Mouse (Mus musculus): ENCODE measurements at regions not wholly inside any gene's neighbourhood (a gene's known extent, or its start where the extent isn't known, plus 50 kb on each side); places are given as distances from the start of the nearest gene placed in this dataset.

DNA sequence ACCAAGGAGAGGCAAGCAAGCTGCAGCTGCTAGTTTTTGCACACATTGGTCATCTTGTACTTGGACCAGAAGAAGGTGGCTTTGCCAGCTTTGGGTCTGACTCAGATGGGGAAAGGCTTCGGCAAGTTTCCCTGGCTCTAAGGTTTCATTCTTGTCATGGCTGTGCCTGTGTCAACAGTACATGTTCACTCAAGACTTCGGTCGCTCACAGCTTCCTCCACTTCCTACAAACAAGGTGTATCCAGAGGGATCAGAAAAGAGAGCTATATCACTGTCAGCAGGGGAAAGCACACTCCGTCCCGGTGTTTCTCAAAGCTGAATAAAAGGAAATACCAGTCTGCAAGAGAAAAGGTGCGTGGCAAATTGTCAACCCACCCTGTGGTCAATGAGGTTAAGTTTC is 86.2 kb upstream of the Elovl6 start:
- DNase-seq (ENCODE audit: low spot score), result peak; percentile 7

DNA sequence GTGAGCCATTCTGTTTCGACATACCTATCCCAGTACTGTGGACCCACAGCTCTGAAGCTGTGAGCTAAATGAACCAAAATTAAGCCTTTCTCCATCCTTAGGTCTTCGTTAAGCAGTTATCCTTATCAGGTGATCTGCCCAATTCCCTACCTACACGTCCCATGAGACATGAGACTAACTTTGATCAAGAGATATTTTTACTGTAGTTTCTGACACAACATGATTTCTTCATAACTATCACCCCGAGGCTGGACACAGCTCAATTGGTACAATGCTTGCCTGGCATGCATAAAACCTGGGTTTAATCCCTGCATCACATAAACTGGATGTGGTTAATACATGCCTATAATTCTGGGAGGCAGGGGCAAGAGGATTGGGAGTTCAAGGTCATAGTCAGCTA is 82.2 kb upstream of the Elovl6 start:
- DNase-seq (ENCODE audit: low spot score), result no peak

DNA sequence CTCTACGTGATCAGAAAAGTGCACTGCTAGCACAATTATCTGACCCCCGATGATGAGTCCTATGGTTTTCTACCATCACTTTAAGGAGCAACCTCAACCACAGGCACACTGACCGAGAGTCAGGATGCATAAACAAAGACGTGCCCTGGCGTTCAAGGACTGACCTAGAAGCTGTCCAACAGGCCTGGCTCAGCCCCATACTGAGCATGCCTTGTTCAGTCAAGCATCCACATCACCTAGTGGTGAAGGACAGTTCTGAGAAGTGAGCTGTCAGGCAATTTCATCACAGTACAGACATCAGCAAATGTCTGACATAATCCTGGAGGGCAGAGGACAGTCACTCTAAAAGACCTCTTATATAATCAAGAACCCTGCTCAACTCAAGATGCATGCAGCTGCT is 81.5 kb upstream of the Elovl6 start:
- no peak for DNase-seq (ENCODE audit: low spot score)

DNA sequence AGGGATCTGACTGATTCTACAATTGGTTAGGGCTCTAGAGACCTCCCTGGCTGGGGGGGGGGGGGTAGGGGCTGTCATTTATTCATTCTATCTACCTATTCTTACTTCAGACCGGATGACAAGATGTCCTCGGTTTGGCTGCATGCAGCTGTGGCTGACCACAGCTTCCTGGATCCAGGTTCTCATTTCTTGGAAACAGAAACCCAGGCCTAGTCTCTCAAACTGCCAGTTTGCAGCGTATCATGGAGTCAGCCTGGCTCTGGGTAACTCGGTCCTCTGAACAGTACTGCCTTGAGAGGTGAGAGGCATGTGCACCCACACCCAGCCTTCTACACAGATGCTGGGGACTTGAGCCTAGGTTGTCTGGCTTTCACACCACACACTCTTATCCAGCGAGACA is 62.1 kb upstream of the Elovl6 start:
- no peak for DNase-seq (ENCODE audit: low spot score)

DNA sequence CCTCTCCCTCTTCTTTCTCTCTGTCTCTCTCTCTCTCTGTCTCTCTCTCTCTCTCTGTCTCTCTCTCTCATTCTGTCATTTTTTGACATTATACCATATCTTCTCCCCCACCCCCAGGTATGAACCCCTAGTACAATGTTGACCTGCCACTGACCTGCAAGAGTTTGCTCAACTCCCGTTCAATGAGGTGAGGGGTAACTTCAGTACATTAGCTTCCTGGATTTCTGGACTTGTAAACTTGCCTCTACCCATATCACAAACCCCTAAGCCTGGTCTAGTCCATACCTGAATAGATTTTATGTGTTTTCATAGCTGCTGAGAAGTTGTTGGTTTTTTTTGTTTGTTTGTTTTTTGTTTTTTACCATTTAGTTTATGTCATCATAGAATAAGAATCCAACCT is 60.8 kb upstream of the Elovl6 start:
- DNase-seq (ENCODE audit: low spot score), result no peak

DNA sequence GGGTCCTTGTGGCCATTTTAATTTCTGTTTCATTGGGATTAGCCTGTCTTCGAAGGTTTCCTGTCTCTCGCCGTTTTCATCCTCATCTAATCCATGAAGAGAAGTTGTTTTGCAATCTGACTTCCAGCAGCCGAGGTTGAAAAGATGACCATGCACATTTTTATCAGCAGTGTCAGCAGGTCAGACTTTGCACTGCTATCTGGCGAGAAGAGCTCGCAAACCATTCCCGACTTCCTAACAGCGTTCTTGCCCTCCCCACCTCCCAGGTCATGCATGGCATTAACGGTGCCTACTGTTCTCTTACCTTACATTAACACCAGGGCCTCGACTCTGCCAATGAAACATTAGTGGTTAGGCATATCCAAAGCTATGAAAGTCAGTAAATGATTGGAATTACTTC is 60.1 kb upstream of the Elovl6 start:
- no peak for DNase-seq (ENCODE audit: low spot score)

DNA sequence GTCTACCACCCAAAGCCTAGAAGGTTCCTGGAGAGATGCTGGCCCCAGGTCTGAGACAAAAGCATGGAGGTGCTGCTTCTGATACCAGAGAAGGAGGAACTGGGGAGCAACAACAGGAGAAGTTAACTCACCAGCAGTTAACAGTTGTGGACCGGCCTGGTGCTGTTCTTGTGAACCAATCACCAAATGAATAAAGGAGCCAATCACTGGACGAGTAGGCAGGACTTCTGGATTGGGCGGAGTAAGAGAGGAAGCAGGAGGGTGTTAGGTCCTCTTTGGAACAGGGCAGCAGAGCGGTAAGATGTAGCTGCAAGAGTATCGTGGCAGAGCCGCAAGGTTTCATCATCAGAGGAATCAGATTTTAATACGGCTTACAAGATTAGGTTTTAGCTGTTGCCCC is 57.7 kb upstream of the Elovl6 start:
- DNase-seq (ENCODE audit: low spot score), result no peak

DNA sequence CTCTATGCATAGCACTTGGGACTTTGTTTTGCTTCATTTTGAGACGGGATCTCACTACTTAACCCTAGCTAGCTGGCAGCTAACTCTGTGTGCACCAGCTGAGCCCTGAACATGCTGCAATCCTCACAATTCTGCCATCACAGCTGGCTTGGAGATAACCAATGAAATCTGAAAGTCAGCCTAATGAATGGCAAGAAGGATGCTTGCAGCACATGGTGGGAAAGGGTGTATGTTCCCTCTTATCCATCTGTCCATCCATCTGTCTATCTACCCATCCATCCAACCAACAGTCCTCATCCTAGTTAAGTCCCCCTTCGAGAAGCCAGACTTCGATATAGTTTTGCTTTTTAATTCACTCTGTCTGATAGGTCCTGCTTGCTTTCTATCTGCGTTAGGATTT is 55.9 kb upstream of the Elovl6 start:
- no peak for DNase-seq (ENCODE audit: low spot score)

DNA sequence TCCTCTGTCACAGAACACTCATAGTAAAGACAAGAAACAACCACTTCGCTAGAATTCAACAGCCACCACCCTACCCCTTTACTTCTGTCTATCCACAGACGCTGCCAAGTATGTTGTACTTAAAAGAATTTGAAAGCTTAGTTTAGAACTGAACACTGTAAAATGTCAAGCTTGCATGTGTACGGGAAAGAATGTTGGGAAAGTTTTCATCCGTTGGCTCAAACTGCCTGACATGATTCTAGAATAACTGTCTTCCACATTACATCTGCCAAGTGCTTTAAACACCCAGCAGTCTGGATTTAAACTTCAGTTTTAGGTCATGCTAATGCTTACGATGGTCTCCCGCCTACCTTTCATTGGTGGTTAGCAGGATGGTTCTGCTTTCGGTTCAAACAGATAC is 54.1 kb upstream of the Elovl6 start:
- DNase-seq (ENCODE audit: low spot score), result no peak

DNA sequence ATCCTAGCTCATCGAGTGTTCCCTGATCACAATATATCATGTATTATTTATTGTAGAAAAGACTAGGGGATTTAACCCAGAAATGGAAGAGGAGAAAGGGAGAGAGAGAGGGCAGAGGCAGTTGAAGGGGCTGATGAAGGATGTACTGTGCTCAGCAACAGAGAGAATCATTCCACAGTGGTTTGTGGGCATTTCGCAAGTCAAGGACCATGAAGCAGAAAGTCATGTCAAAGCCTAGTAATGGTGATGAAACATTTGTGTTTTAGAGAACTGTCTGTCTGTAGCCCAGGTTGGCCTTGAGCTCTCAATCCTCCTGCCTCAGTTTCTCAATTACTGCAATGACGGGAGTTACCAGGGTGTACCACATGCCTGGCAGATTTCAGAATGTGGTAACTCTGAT is 50.9 kb upstream of the Elovl6 start:
- no peak for DNase-seq (ENCODE audit: low spot score)
